Mouse (Mus musculus): ENCODE data around the gene Vsig4.
A peak's percentile ranks its signal among the peaks of the same experiment; 100 is the strongest.
"Not testable (repeated sequence)": the region's sequence is repeated elsewhere in the genome, so short reads cannot be mapped to it uniquely, and the experiment has no call there.

Gene Vsig4

DNA sequence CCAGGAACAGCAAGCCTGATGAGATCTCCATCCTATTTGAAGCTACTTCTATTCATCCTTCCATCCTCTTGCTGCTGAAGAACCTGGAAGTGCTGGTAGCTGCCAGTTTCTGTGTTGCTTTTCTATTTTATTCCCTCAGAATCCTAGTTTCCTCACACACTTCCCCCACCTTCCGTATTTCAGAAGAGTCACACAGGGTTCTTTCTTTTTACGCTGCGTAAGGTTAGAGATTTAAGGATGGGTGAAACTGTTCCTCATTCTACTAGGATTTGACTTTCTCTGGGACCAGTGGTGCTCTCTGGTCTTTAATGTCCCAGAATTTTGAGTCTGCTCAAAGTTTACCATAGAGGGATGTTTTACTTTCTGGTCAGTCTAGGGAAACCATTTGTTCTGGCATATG, at the start of gene Vsig4:
Vsig4 (minus strand) TSS at position 101 of the 400 bp plus-strand sequence.
- H3K36me3 ChIP-seq (ENCODE audit: control insufficient read depth, insufficient read depth, low read length, poor library complexity, severe bottlenecking) = no peaks in the 10 kb centered on the region
- no peak for DNase-seq (ENCODE audit: low read depth, low spot score)
- no peaks in the 10 kb centered on the region for H3K27me3 ChIP-seq (ENCODE audit: control insufficient read depth, insufficient read depth, low read length, poor library complexity, severe bottlenecking)

DNA sequence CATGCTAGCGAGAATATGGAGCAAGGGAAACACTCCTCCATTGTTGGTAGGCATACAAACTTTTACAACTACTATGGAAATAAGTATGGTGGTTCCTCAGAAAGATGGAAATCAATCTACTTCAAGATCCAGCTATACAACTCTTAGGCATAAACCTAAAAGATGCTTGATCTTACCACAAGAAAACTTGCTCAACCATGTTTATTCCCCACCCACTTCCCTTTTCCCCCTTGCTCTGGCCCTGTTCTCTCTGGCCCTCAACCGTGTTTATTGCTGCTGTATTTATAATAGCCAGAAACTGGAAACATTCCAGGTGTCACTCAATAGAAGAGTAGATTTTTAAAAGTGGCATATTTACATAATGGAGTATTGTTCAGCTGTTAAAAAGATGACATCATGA, 45.9 kb upstream of the Vsig4 start:
- H3K36me3 ChIP-seq (ENCODE audit: control insufficient read depth, insufficient read depth, low read length, poor library complexity, severe bottlenecking) = no peaks in the 10 kb centered on the region
- no peak for DNase-seq (ENCODE audit: low read depth, low spot score)
- no peaks in the 10 kb centered on the region for H3K27me3 ChIP-seq (ENCODE audit: control insufficient read depth, insufficient read depth, low read length, poor library complexity, severe bottlenecking)

DNA sequence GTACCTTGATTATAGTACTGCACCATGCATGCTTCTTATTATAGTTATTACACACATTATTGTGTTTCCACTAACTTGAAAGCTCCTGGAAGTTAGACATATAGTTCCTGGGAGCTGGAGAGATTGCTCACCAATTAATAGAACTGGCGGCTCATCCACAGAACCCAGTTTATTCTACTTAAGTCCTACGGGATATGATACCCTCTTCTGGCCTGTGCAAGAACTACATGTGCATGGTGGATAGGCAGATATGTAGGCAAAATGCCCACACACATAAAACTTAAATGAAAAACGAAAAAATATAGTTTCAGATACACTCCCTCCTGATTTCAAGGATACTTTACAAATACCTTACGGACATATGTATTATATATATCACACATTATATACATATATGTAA, 36.5 kb upstream of the Vsig4 start:
- no peaks in the 10 kb centered on the region for H3K36me3 ChIP-seq (ENCODE audit: control insufficient read depth, insufficient read depth, low read length, poor library complexity, severe bottlenecking)
- no peaks in the 10 kb centered on the region for H3K27me3 ChIP-seq (ENCODE audit: control insufficient read depth, insufficient read depth, low read length, poor library complexity, severe bottlenecking)
- peak; percentile 66 for DNase-seq (ENCODE audit: low read depth, low spot score)

DNA sequence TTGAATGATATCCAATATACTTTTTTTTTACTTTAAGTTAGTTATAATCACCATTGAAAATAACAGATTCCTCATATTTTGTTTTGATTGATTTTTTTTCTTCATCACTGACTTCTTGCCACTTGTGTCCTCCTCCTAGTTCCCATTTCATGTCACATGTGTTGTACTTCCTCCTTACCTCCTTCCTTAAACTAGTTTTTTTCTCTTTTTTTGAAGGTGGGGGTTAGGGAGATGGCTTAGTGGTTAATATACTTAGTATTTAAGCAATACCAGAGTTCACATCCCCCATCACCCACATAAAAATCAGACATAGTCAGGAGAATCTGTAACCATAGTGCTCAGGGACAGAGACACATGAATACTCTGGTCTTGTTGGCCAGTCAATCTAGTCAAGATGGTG, 36.7 kb downstream of the Vsig4 start:
- Histone ChIP-seq H3K27me3 (ENCODE audit: control insufficient read depth, insufficient read depth, low read length, poor library complexity, severe bottlenecking) (no peaks in the 10 kb centered on the region), H3K36me3 (ENCODE audit: control insufficient read depth, insufficient read depth, low read length, poor library complexity, severe bottlenecking) (no peaks in the 10 kb centered on the region)
- DNase-seq (ENCODE audit: low read depth, low spot score) = peak; percentile 1

DNA sequence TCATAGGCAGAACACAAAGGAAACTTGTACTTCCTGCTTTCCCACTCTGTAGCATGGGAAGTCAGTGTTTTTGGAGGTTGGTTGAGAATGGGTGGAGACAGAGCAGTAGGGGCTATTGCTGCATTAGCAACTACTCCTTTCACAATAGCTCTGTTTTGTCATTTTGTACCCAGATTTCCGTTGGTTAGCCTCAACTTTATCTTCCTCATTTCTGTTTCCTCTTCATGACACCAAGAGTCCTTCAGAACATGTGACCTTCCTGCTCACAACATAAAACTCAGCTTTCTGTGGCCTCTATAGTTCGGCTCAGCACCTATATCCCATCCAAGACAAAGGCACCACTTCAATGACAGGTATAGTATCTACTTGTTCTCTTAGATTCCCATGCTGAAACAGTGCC, 53.6 kb downstream of the Vsig4 start:
- Histone ChIP-seq H3K36me3 (ENCODE audit: control insufficient read depth, insufficient read depth, low read length, poor library complexity, severe bottlenecking) (no peaks in the 10 kb centered on the region), H3K27me3 (ENCODE audit: control insufficient read depth, insufficient read depth, low read length, poor library complexity, severe bottlenecking) (no peaks in the 10 kb centered on the region)
- peak; percentile 68 for DNase-seq (ENCODE audit: low read depth, low spot score)

DNA sequence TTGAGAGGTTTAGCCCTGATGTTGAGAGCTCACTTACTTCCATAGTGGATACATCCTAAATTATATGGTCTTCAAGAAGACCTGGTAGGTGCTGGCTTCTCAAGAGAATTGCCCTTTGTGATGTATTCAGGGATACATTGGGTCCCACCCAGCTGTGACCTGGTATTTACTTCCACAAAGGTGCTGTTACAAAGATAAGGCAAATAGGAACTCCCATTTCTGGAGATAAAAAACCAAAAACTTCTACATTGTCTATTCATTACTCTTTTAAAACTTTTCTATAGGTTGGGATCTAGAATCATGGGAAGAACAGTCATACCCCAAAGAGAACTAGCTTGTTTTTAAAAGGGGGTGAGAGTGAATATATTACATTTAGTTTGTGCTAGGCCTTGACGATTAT, 54.2 kb downstream of the Vsig4 start:
- DNase-seq (ENCODE audit: low read depth, low spot score) = peak; percentile 0
- Histone ChIP-seq H3K27me3 (ENCODE audit: control insufficient read depth, insufficient read depth, low read length, poor library complexity, severe bottlenecking) (no peaks in the 10 kb centered on the region), H3K36me3 (ENCODE audit: control insufficient read depth, insufficient read depth, low read length, poor library complexity, severe bottlenecking) (no peaks in the 10 kb centered on the region)

DNA sequence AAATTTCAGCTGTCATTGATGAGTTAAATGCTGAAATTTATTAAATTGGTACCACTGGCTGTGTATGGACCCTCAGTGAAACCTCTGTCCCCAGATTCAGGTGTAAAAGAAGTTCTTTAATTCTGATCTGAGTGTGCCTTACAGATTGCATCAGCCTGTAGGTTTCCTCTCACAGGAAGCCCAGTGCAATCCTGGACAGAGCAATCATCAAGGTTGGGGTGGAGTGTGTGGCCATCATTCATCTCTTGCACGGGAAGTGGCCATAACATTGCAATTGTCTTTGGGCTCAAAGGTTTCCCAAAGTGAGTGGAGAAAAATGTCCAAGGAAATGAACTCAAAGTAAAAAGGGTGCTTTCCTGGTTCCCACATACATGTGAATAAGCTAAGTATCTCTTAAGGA, 57.5 kb downstream of the Vsig4 start:
- DNase-seq (ENCODE audit: low read depth, low spot score) = no peak
- no peaks in the 10 kb centered on the region for H3K27me3 ChIP-seq (ENCODE audit: control insufficient read depth, insufficient read depth, low read length, poor library complexity, severe bottlenecking)
- H3K36me3 ChIP-seq (ENCODE audit: control insufficient read depth, insufficient read depth, low read length, poor library complexity, severe bottlenecking) = no peaks in the 10 kb centered on the region

DNA sequence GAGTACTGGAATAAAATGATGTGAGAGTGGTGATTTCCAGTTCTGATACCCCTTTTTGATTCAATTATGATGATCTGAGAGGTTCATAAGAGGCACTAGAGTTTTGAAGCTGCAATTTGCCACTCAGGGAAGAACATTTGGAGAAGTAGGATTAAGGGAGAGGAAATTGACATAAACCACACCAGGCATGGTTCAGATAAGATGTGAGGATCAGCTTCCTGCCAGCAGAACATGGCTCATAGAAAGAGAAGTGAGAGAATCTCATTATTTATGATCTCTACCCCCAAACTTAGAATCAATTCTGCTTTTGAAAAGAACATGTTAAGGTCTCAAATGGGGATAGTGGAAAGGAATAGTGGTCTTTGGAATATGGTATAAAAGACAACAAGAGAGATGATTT, 66.2 kb downstream of the Vsig4 start:
- Histone ChIP-seq H3K36me3 (ENCODE audit: control insufficient read depth, insufficient read depth, low read length, poor library complexity, severe bottlenecking) (no peaks in the 10 kb centered on the region), H3K27me3 (ENCODE audit: control insufficient read depth, insufficient read depth, low read length, poor library complexity, severe bottlenecking) (no peaks in the 10 kb centered on the region)
- no peak for DNase-seq (ENCODE audit: low read depth, low spot score)

DNA sequence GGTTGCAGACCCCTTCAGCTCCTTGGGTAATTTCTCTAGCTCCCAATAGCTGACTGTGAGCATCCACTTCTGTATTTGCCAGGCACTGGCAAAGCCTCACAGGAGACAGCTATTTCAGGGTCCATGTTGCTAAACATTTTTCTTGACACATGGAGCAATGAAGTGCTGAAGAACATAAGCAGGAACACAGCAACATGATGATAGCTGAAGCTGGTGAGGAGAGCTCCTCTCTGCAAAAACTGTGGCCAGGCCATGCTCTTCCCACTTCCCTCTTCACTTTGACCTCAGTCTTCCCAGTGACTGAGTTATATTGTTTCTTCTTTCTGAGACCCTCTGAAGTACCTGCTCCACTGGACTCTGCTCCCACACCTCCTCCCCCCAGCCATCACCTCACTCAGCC, 67.8 kb downstream of the Vsig4 start:
- Histone ChIP-seq H3K36me3 (ENCODE audit: control insufficient read depth, insufficient read depth, low read length, poor library complexity, severe bottlenecking) (no peaks in the 10 kb centered on the region), H3K27me3 (ENCODE audit: control insufficient read depth, insufficient read depth, low read length, poor library complexity, severe bottlenecking) (no peaks in the 10 kb centered on the region)
- no peak for DNase-seq (ENCODE audit: low read depth, low spot score)

DNA sequence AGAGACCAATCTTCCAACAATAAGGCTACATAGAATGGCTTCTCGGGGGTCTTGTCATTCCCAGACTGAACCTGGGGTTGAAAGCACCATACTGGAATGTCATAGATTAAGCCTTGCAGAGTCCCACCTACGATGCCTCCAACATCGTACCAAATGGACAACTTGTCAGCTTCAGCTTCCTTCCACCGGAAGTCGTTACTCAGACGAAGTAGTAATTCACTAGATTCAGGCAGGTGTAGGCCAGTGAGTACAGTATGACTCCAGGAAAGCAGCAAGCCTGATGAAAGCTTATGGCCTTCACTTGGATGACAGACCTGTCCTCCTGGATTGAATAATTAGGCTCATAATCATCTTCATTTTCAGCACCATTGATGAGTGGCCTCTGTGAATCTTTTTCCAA, 69.0 kb downstream of the Vsig4 start:
- no peaks in the 10 kb centered on the region for H3K27me3 ChIP-seq (ENCODE audit: control insufficient read depth, insufficient read depth, low read length, poor library complexity, severe bottlenecking)
- DNase-seq (ENCODE audit: low read depth, low spot score) = no peak
- no peaks in the 10 kb centered on the region for H3K36me3 ChIP-seq (ENCODE audit: control insufficient read depth, insufficient read depth, low read length, poor library complexity, severe bottlenecking)

DNA sequence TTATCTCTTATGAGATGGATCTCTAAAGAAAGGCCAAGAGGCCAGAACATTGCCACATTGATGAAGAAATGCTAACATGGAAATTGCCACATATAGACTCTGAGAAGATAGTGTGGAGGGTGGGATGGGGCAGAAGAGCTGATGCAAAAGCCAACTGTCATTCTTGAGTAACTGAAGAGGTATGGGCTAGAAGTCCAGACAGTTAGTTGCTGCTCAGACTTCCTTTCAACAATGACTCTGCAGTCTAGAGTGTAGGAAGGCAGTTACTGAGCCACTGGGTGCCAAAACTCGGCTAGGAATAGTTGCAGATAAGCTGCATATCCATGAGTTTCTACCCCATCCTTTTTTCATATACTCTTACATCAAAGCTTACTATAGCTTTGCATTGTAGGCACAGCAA, 75.2 kb downstream of the Vsig4 start:
- Histone ChIP-seq H3K36me3 (ENCODE audit: control insufficient read depth, insufficient read depth, low read length, poor library complexity, severe bottlenecking) (no peaks in the 10 kb centered on the region), H3K27me3 (ENCODE audit: control insufficient read depth, insufficient read depth, low read length, poor library complexity, severe bottlenecking) (no peaks in the 10 kb centered on the region)
- no peak for DNase-seq (ENCODE audit: low read depth, low spot score)

DNA sequence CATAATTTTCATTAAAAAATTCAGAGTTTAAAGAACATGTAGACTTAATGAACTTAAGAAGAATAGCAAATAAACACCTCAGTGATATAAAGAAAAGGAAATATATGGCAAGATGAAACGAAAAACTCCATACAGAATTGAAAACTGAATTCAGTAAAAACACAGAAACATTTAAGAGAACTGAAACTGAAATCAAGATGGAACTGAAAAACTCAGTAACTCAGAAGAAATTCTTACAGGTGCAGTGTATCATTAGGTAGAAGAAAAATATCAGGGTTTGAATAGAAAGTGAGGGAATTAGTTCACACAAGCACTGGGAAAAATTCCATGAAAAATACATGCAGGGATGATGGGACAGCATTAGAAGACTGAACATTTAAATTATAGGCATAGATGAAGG, 86.4 kb downstream of the Vsig4 start:
- Histone ChIP-seq H3K27me3 (ENCODE audit: control insufficient read depth, insufficient read depth, low read length, poor library complexity, severe bottlenecking) (no peaks in the 10 kb centered on the region), H3K36me3 (ENCODE audit: control insufficient read depth, insufficient read depth, low read length, poor library complexity, severe bottlenecking) (no peaks in the 10 kb centered on the region)
- DNase-seq (ENCODE audit: low read depth, low spot score) = peak; percentile 14

DNA sequence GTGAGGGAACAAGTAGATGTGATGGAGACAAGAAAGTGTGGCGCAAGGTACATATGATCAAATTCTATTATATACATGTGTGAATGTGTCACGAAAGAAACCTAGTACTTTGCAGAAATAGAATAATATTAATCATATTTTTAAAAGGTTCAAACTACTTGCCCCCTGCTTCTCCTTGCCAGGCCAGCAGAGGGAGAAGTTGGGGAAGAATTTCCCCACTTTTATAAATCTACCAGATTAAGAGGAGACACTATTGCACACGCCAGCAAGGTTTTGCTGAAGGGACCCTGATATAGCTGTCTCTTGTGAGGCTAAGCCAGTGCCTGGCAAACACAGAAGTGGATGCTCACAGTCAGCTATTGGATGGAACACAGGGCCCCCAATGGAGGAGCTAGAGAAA, 88.1 kb downstream of the Vsig4 start:
- not testable (repeated sequence) for H3K27me3 ChIP-seq (ENCODE audit: control insufficient read depth, insufficient read depth, low read length, poor library complexity, severe bottlenecking)
- peak; percentile 16 for DNase-seq (ENCODE audit: low read depth, low spot score)

More for the DNA sequence above, 88.1 kb downstream of the Vsig4 start:
- H3K36me3 ChIP-seq (ENCODE audit: control insufficient read depth, insufficient read depth, low read length, poor library complexity, severe bottlenecking) = not testable (repeated sequence)

Data from splenic B cell, adult 2 months (primary cell).